Mouse (Mus musculus): ENCODE data around the gene Ampd2. TPM values are rescaled to one million over a fixed set of nuclear protein-coding genes. Genes with fewer than 3 reads are reported as not detected.

The Ampd2 gene
- polyA plus RNA-seq, 2 experiments: 34.3 to 49.6 TPM

DNA sequence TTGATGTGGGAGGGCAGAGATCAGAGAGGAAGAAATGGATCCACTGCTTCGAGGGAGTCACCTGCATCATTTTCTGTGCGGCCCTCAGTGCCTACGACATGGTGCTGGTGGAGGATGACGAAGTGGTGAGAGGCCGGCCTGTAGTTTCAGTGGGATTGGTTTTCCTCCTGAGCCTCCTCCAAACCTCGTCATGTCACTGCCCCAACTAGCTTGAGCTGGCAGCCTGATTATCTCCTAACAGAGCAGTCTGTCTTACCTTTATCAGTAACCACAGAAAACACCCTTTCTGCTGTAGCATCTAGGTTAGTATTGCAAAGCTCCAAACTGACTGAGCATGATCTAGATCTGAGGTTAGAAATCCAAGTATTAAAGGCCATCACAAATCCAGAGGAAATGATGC lies 11.9 kb upstream of the Ampd2 start:
- peak; percentile 79 to 82 (median 82) for DNase-seq (ENCODE audit: low read depth in 3 of 3, low spot score in 3 of 3)
- H3K4me1 ChIP-seq (replicated peaks; ENCODE audit: control insufficient read depth in 2 of 2, insufficient read depth in 2 of 2, low read length in 1 of 2): peaks cover 58 to 63% of the 10 kb centered on the region in 2 experiments
- TF ChIP-seq EP300 (IDR thresholded peaks at IDR 0.05; ENCODE audit: low read depth) (peak; percentile 97), CTCF (IDR thresholded peaks at IDR 0.05; ENCODE audit: low read depth) (no peak)
- WGBS (ENCODE audit: insufficient replicate concordance): 11% methylated on average over 6 of the region's 6 CpGs
- ATAC-seq (ENCODE audit: insufficient read depth): peak; percentile 63
- H3K36me3 ChIP-seq (replicated peaks; ENCODE audit: control insufficient read depth, insufficient read depth, low read depth): no peaks in the 10 kb centered on the region
- peak overlapping the region; percentile 68 for H3K4me2 ChIP-seq (ENCODE audit: low read depth)
- peak overlapping the region; percentile 14 to 26; a peak in 3 of 4 replicates for H3K4me3 ChIP-seq (ENCODE audit: insufficient read depth in 1 of 2, low read depth in 2 of 2, low read length in 2 of 2)
- no peaks in the 10 kb centered on the region for H3K27me3 ChIP-seq (ENCODE audit: control insufficient read depth, insufficient read depth, low read length)
- H3K9ac ChIP-seq (replicated peaks): peak overlapping the region; percentile 50
- peak overlapping the region; percentile 93 for H3K27ac ChIP-seq
- no peaks in the 10 kb centered on the region for H3K9me3 ChIP-seq (ENCODE audit: control insufficient read depth, low read length)

DNA sequence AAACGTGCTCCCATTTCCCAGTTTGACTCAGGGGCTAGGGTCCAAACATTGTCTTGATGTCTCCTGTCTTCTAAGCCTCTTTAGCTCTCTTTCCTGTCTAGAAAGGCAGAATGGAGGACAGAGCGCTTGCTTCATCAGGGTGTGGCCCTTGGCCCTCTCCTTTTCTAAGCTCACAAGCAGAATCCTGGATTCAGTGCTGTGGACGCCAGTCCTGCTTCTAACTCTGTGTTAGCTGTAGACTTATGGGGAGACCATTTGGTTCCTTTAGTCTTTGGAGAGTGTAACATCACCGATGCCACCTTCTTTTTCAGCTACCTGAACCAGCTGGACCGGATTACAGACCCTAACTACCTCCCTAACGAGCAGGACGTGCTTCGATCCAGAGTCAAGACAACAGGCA lies 11.2 kb upstream of the Ampd2 start:
- no peaks in the 10 kb centered on the region for H3K27me3 ChIP-seq (ENCODE audit: control insufficient read depth, insufficient read depth, low read length)
- H3K9me3 ChIP-seq (ENCODE audit: control insufficient read depth, low read length): no peaks in the 10 kb centered on the region
- DNase-seq (ENCODE audit: low read depth in 3 of 3, low spot score in 3 of 3): no peak
- peak overlapping the region; percentile 50 for H3K9ac ChIP-seq (replicated peaks)
- H3K36me3 ChIP-seq (replicated peaks; ENCODE audit: control insufficient read depth, insufficient read depth, low read depth): no peaks in the 10 kb centered on the region
- WGBS (ENCODE audit: insufficient replicate concordance): 71% methylated on average over 8 of the region's 8 CpGs
- peak overlapping the region in 1 of 2 experiments; percentile 26; a peak in 2 of 4 replicates for H3K4me3 ChIP-seq (ENCODE audit: insufficient read depth in 1 of 2, low read depth in 2 of 2, low read length in 2 of 2)
- TF ChIP-seq CTCF (IDR thresholded peaks at IDR 0.05; ENCODE audit: low read depth): no peak
- no peak for TF ChIP-seq EP300 (IDR thresholded peaks at IDR 0.05; ENCODE audit: low read depth)
- H3K4me2 ChIP-seq (ENCODE audit: low read depth): peak overlapping the region; percentile 68
- H3K27ac ChIP-seq: peak overlapping the region; percentile 93
- peaks cover 59 to 65% of the 10 kb centered on the region in 2 experiments for H3K4me1 ChIP-seq (replicated peaks; ENCODE audit: control insufficient read depth in 2 of 2, insufficient read depth in 2 of 2, low read length in 1 of 2)
- ATAC-seq (ENCODE audit: insufficient read depth): no peak

DNA sequence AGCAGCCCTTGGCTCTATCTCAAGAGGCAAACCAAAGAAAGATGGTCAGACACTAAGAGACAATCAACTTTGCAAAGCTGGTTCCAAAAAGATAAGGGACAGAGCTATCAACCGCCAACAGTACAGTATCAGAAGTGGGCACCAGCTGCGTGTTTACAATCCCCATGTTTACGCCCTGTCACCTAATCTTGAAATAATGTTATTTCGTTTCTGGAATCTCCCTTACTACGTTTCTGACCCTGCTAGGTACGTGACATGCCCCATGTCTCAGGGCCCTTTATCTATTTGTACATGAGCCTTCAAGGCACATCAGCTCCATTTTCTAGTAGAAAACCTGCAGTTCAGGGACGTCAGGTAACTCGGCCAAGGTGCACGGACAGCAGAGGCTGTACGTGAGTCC lies 10.3 kb upstream of the Ampd2 start:
- H3K4me1 ChIP-seq (replicated peaks; ENCODE audit: control insufficient read depth in 2 of 2, insufficient read depth in 2 of 2, low read length in 1 of 2): peaks cover 59 to 65% of the 10 kb centered on the region in 2 experiments
- H3K27ac ChIP-seq: peak overlapping the region; percentile 93
- TF ChIP-seq CTCF (IDR thresholded peaks at IDR 0.05; ENCODE audit: low read depth): no peak
- peak; percentile 100 for TF ChIP-seq EP300 (IDR thresholded peaks at IDR 0.05; ENCODE audit: low read depth)
- no peaks in the 10 kb centered on the region for H3K36me3 ChIP-seq (replicated peaks; ENCODE audit: control insufficient read depth, insufficient read depth, low read depth)
- 15% methylated on average over 10 of the region's 10 CpGs for WGBS (ENCODE audit: insufficient replicate concordance)
- peak; percentile 90 for ATAC-seq (ENCODE audit: insufficient read depth)
- peak overlapping the region; percentile 50 for H3K9ac ChIP-seq (replicated peaks)
- H3K9me3 ChIP-seq (ENCODE audit: control insufficient read depth, low read length): no peaks in the 10 kb centered on the region
- peak; percentile 89 to 93 (median 93) for DNase-seq (ENCODE audit: low read depth in 3 of 3, low spot score in 3 of 3)
- H3K4me3 ChIP-seq (ENCODE audit: insufficient read depth in 1 of 2, low read depth in 2 of 2, low read length in 2 of 2): peak overlapping the region; percentile 2 to 25; a peak in 3 of 4 replicates
- no peaks in the 10 kb centered on the region for H3K27me3 ChIP-seq (ENCODE audit: control insufficient read depth, insufficient read depth, low read length)
- H3K4me2 ChIP-seq (ENCODE audit: low read depth): peak overlapping the region; percentile 68

DNA sequence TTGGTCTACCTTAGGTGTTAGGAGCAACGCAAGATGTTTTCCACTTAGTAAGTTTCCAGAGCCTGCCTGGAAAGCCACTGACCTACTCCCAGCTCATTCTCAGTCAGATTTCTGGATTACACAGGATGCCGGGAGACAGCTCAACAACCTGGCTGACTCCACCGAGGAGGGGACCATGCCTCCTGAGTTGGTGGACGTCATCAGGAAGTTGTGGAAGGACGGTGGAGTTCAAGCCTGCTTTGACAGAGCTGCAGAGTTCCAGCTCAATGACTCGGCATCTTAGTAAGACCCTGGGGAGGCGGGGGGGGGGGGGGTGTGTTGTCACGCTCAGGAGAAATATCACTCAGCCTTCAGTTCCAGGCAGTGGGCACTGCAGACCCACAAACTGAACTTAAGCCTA lies 9.8 kb upstream of the Ampd2 start:
- TF ChIP-seq EP300 (IDR thresholded peaks at IDR 0.05; ENCODE audit: low read depth) (no peak), CTCF (IDR thresholded peaks at IDR 0.05; ENCODE audit: low read depth) (no peak)
- H3K9me3 ChIP-seq (ENCODE audit: control insufficient read depth, low read length): no peaks in the 10 kb centered on the region
- peak overlapping the region; percentile 93 for H3K27ac ChIP-seq
- DNase-seq (ENCODE audit: low read depth in 3 of 3, low spot score in 3 of 3) (peak in 1 of 3 experiments; percentile 48), ATAC-seq (ENCODE audit: insufficient read depth) (peak; percentile 62)
- peak overlapping the region; percentile 68 for H3K4me2 ChIP-seq (ENCODE audit: low read depth)
- H3K27me3 ChIP-seq (ENCODE audit: control insufficient read depth, insufficient read depth, low read length): no peaks in the 10 kb centered on the region
- peak overlapping the region; percentile 7 to 44 for H3K4me3 ChIP-seq (ENCODE audit: insufficient read depth in 1 of 2, low read depth in 2 of 2, low read length in 2 of 2)
- 13% methylated on average over 8 of the region's 8 CpGs for WGBS (ENCODE audit: insufficient replicate concordance)
- H3K36me3 ChIP-seq (replicated peaks; ENCODE audit: control insufficient read depth, insufficient read depth, low read depth): no peaks in the 10 kb centered on the region
- peaks cover 59 to 65% of the 10 kb centered on the region in 2 experiments for H3K4me1 ChIP-seq (replicated peaks; ENCODE audit: control insufficient read depth in 2 of 2, insufficient read depth in 2 of 2, low read length in 1 of 2)
- peak overlapping the region; percentile 50 for H3K9ac ChIP-seq (replicated peaks)

DNA sequence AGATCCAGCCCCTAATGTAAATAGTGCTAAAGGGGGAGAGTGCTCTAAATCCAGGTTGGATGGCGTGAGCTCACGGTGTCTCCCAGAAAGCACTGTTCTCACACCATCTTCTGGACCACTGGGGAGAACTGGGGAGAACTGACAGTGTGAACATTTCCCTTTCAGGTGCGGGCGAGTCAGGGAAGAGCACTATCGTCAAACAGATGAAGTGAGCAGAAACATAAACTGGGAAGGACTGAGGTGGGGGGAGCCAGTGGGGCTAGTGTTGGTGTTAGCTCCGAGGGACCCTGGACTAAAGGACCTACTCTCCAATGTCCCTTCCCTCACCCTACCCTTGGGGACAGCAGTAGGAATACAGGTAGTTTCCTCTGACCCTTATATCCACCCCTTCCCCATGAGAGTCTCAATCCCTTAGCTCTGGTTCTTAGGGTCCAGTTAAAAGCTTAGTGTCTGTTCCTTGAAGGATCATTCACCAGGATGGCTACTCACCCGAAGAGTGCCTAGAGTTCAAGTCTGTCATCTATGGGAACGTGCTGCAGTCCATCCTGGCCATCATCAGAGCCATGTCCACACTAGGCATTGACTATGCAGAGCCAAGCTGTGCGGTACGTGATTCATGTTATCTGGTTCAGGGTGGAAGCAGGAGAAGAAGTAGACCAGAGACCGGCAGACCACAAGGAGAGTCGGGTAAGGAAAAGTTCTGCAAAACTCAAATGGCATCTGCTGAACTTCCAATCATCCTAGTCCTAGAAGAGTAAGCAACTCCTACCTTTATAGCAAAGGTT lies 8.7 kb upstream of the Ampd2 start:
- H3K36me3 ChIP-seq (replicated peaks; ENCODE audit: control insufficient read depth, insufficient read depth, low read depth): no peaks in the 10 kb centered on the region
- peak overlapping the region; percentile 93 for H3K27ac ChIP-seq
- TF ChIP-seq EP300 (IDR thresholded peaks at IDR 0.05; ENCODE audit: low read depth): no peak
- TF ChIP-seq CTCF (IDR thresholded peaks at IDR 0.05; ENCODE audit: low read depth): no peak
- DNase-seq (ENCODE audit: low read depth in 3 of 3, low spot score in 3 of 3) (no peak), ATAC-seq (ENCODE audit: insufficient read depth) (no peak)
- H3K27me3 ChIP-seq (ENCODE audit: control insufficient read depth, insufficient read depth, low read length): no peaks in the 10 kb centered on the region
- peak overlapping the region; percentile 50 for H3K9ac ChIP-seq (replicated peaks)
- 67% methylated on average over 12 of the region's 12 CpGs for WGBS (ENCODE audit: insufficient replicate concordance)
- H3K9me3 ChIP-seq (ENCODE audit: control insufficient read depth, low read length): no peaks in the 10 kb centered on the region
- peaks cover 59 to 66% of the 10 kb centered on the region in 2 experiments for H3K4me1 ChIP-seq (replicated peaks; ENCODE audit: control insufficient read depth in 2 of 2, insufficient read depth in 2 of 2, low read length in 1 of 2)
- peak overlapping the region; percentile 68 for H3K4me2 ChIP-seq (ENCODE audit: low read depth)
- H3K4me3 ChIP-seq (ENCODE audit: insufficient read depth in 1 of 2, low read depth in 2 of 2, low read length in 2 of 2): no peak overlapping the region

Measured in liver, embryonic 14.5 days (tissue).